Mouse (Mus musculus): Measurements from ENCODE around the gene Fgfr2.
"Not testable (repeated sequence)": the region's sequence is repeated elsewhere in the genome, so short reads cannot be mapped to it uniquely, and the experiment has no call there.

DNA sequence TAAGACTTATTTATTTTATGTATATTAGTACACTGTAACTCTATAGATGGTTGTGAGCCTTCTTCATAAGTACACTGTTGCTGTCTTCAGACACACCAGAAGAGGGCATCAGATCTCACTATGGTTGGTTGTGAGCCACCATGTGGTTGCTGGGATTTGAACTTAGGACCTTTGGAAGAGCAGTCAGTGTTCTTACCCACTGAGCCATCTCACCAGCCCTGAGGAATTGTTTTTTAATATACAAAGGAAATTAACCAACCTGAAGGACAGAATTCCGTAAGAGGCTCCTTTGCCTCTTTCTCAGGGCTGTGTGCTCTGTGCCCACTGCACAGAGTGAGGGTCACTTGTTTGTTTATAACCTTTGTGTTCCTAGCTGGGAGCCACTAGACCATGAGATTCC, 2455.1 kb downstream of the Fgfr2 start:
- not testable (repeated sequence) for TF ChIP-seq CTCF (IDR thresholded peaks at IDR 0.05; ENCODE audit: control insufficient read depth, insufficient read depth, insufficient read length); MYOD1 (IDR thresholded peaks at IDR 0.05; ENCODE audit: control insufficient read depth, insufficient read length, low read depth); MYOG (IDR thresholded peaks at IDR 0.05; ENCODE audit: control insufficient read depth, extremely low read depth, insufficient read length); USF1 (IDR thresholded peaks at IDR 0.05; ENCODE audit: low read depth); MAX (IDR thresholded peaks at IDR 0.05); CEBPB (IDR thresholded peaks at IDR 0.05; ENCODE audit: low read depth); FOSL1 (IDR thresholded peaks at IDR 0.05; ENCODE audit: insufficient read depth, low read length, poor library complexity, severe bottlenecking)
